Mouse (Mus musculus): ENCODE results near the gene Nphs1. TPM values are rescaled to one million over a fixed set of nuclear protein-coding genes. Genes with fewer than 3 reads are reported as not detected.
"Not testable (repeated sequence)": the region's sequence is repeated elsewhere in the genome, so short reads cannot be mapped to it uniquely, and the experiment has no call there.

Gene Nphs1
- polyA plus RNA-seq, 1 experiment from 2014 or later: not detected

DNA sequence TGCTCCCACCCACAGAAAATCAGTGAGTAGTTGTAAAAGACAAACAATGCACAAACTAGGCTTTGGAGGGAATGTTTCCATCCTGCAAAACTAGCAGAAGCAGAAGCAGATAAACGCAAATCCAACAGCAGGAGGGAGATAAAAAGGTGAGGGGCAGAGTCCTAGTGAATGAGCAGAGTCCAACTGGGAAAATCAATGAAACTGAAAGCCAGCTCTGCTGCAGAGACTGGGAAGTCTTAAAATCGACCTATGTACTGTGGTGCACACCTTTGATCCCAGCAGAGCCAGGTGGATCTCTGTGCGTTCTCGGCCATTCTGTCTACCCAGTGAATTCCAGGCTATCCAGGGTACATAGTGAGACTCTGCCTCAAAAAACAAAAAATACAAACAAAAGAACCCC lies 16.9 kb downstream of the Nphs1 start:
- 72% methylated on average over 4 of the region's 4 CpGs for WGBS
- Histone ChIP-seq H3K4me2 (ENCODE audit: low read length) (no peak overlapping the region), H3K9me3 (ENCODE audit: control insufficient read depth, low read length) (no peaks in the 10 kb centered on the region), H3K27me3 (replicated peaks; ENCODE audit: control insufficient read depth, insufficient read depth, low read length) (no peaks in the 10 kb centered on the region), H3K4me3 (replicated peaks; ENCODE audit: low read length) (no peak overlapping the region), H3K4me1 (replicated peaks; ENCODE audit: control insufficient read depth, insufficient read depth, low read length) (peaks cover 7% of the 10 kb centered on the region; the same call in 1 of the 2 replicates), H3K36me3 (ENCODE audit: control insufficient read depth, insufficient read depth) (no peaks in the 10 kb centered on the region), H3K9ac (replicated peaks; ENCODE audit: low read depth, low read length) (no peak overlapping the region), H3K27ac (ENCODE audit: low read length) (no peak overlapping the region)
- no peak for ATAC-seq

DNA sequence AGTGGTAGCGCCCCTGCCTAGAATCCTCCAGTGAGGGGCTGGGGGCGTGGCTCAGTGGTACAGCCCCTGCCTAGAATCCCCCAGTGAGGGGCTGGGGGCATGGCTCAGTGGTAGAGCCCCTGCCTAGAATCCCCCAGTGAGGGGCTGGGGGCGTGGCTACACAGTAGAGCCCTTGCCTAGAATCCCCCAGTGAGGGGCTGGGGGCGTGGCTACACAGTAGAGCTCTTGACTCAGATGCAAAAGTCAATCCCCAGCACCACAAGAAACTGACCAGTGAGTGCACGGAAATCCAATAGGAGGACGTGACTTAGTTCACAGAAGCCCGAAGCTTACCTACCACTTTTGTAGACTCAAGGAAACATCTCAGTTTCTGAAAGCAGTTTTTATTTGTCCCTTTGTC lies 18.0 kb downstream of the Nphs1 start:
- not testable (repeated sequence) for ATAC-seq; H3K4me3 ChIP-seq (replicated peaks; ENCODE audit: low read length); H3K4me1 ChIP-seq (replicated peaks; ENCODE audit: control insufficient read depth, insufficient read depth, low read length); H3K9ac ChIP-seq (replicated peaks; ENCODE audit: low read depth, low read length); H3K27me3 ChIP-seq (replicated peaks; ENCODE audit: control insufficient read depth, insufficient read depth, low read length); H3K4me2 ChIP-seq (ENCODE audit: low read length); H3K9me3 ChIP-seq (ENCODE audit: control insufficient read depth, low read length); H3K36me3 ChIP-seq (ENCODE audit: control insufficient read depth, insufficient read depth); H3K27ac ChIP-seq (ENCODE audit: low read length)
- 87% methylated on average over 7 of the region's 7 CpGs for WGBS

DNA sequence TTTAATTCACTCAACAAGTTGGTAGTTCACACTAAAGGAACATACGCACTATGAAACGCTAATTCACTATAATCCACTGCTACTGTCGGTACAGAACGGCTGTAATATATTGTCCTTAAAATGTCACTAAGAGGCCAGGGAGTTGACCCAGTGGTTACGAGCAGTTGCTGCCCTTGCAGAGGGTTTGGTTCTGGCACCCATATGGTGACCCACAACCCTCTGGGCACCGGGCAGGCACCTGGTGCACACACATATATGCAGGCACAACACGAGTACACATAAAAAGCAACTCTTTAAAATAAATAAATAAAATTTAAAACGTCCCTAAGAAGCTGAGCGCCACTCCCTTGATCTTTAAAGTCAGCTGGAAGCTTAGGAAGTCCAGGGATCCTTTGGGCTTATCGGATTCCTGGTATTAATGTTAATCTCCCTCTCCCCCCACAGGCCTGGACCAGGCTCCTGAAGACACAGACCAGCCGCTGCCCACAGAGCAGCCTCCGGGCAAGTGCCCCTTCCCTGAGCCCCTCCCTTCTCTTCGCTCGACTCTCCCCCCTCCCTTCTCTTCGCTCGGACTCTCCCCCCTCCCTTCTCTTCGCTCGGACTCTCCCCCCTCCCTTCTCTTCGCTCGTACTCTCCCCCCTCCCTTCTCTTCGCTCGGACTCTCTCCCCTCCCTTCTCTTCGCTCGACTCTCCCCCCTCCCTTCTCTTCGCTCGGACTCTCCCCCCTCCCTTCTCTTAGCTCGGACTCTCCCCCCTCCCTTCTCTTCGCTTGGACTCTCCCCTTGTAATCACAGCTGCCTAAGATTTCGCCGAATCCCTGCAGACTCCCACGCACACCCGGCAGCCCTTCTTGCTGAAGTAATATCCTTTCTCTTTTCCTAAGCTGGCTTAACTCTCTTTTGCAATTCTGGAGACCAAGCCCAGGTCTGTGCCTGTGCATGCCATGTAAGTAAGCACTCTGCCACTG lies 19.6 kb downstream of the Nphs1 start:
- Histone ChIP-seq H3K9ac (replicated peaks; ENCODE audit: low read depth, low read length) (no peak overlapping the region), H3K4me2 (ENCODE audit: low read length) (peak overlapping the region; percentile 50), H3K4me3 (replicated peaks; ENCODE audit: low read length) (peak overlapping the region; percentile 24), H3K36me3 (ENCODE audit: control insufficient read depth, insufficient read depth) (no peaks in the 10 kb centered on the region), H3K27ac (ENCODE audit: low read length) (no peak overlapping the region), H3K4me1 (replicated peaks; ENCODE audit: control insufficient read depth, insufficient read depth, low read length) (peaks cover 7% of the 10 kb centered on the region; the same call in 1 of the 2 replicates), H3K9me3 (ENCODE audit: control insufficient read depth, low read length) (no peaks in the 10 kb centered on the region), H3K27me3 (replicated peaks; ENCODE audit: control insufficient read depth, insufficient read depth, low read length) (no peaks in the 10 kb centered on the region)
- 8% methylated on average over 32 of the region's 32 CpGs for WGBS
- peak; percentile 50; the same call in 1 of the 2 replicates for ATAC-seq

DNA sequence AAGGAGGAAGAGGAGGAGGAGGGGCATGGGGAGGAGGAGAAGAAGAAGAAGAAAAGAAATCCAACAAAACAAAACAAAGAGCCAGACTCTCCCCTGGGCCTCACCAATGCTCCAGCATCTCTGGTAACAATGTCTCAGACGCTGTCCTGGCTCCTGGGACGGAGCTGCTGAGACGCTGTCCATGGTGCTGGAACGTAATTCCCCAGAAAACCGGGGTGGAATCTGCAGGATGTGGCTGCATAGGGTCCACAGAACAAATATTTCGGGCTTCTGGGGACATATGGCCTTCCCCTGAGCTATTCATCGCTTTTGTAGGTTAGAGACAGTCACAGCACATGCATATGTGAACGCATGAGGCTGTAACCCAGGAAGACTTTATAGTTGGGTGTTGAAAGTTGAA lies 26.1 kb downstream of the Nphs1 start:
- ATAC-seq: no peak
- Histone ChIP-seq H3K4me1 (replicated peaks; ENCODE audit: control insufficient read depth, insufficient read depth, low read length) (no peaks in the 10 kb centered on the region), H3K27me3 (replicated peaks; ENCODE audit: control insufficient read depth, insufficient read depth, low read length) (no peaks in the 10 kb centered on the region), H3K9ac (replicated peaks; ENCODE audit: low read depth, low read length) (no peak overlapping the region), H3K4me3 (replicated peaks; ENCODE audit: low read length) (no peak overlapping the region), H3K36me3 (ENCODE audit: control insufficient read depth, insufficient read depth) (no peaks in the 10 kb centered on the region), H3K27ac (ENCODE audit: low read length) (no peak overlapping the region), H3K9me3 (ENCODE audit: control insufficient read depth, low read length) (no peaks in the 10 kb centered on the region), H3K4me2 (ENCODE audit: low read length) (no peak overlapping the region)
- 17% methylated on average over 8 of the region's 8 CpGs for WGBS

DNA sequence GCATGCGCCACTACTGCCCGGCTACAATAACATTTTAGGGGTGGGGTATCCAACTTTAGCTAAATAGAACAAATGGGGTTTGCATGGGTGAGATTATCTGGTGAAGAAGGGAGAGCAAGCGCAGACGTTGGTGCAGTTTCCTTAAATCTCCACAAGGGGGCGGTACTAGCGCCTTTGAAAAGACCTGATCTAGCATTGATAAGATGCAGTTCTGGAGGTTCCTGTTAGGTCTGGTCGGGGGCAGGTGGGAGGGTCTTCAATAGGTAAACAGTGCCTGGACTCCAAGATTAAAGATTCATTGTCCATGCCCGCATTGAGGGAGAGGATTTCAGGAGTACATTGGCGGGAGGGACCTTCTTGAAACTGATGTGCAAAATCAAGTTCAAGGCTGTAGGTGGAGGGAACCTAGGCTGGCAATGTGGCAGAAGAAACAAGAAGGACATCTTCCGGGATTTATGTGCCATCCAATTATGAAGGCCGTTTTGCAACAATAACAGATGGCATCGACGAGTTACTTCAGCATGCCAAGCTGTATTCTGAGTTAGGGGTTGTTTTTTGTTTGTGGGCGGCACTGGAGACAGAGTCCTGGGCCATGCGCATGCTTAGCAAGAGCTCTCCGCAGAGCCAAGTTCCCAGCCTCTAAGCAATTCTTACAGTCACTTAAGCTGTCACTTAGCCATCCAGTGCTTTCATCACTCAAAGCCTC lies 32.3 kb downstream of the Nphs1 start:
- ATAC-seq: 0 out of 2 replicates have a peak, but pooled peaks have one; percentile 66
- Histone ChIP-seq H3K9me3 (ENCODE audit: control insufficient read depth, low read length) (no peaks in the 10 kb centered on the region), H3K36me3 (ENCODE audit: control insufficient read depth, insufficient read depth) (no peaks in the 10 kb centered on the region), H3K27me3 (replicated peaks; ENCODE audit: control insufficient read depth, insufficient read depth, low read length) (no peaks in the 10 kb centered on the region), H3K4me3 (replicated peaks; ENCODE audit: low read length) (no peak overlapping the region), H3K27ac (ENCODE audit: low read length) (no peak overlapping the region), H3K9ac (replicated peaks; ENCODE audit: low read depth, low read length) (no peak overlapping the region), H3K4me1 (replicated peaks; ENCODE audit: control insufficient read depth, insufficient read depth, low read length) (no peaks in the 10 kb centered on the region), H3K4me2 (ENCODE audit: low read length) (no peak overlapping the region)
- 22% methylated on average over 16 of the region's 16 CpGs for WGBS

DNA sequence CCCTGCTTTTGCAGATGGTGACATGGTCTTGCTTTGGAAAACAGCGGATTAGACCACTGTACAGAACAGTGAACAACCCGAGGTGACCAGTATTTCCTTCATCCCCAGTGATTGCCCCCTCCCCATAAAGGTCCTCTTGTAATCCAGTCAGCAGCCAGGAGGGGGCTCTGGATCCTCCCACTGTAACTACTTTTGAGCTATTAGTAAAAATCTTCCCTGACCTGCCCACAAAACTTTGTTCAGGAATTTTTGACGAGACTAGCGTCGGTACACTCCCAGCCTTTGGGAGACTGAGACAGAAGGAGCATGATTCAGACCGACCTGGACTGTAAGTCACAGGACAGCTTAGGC lies 32.8 kb downstream of the Nphs1 start:
- no peak for ATAC-seq
- no peak overlapping the region for H3K27ac ChIP-seq (ENCODE audit: low read length)
- H3K4me3 ChIP-seq (replicated peaks; ENCODE audit: low read length): no peak overlapping the region
- H3K4me1 ChIP-seq (replicated peaks; ENCODE audit: control insufficient read depth, insufficient read depth, low read length): no peaks in the 10 kb centered on the region
- no peak overlapping the region for H3K4me2 ChIP-seq (ENCODE audit: low read length)
- no peak overlapping the region for H3K9ac ChIP-seq (replicated peaks; ENCODE audit: low read depth, low read length)
- H3K9me3 ChIP-seq (ENCODE audit: control insufficient read depth, low read length): no peaks in the 10 kb centered on the region
- WGBS: 12% methylated on average over 6 of the region's 6 CpGs
- no peaks in the 10 kb centered on the region for H3K27me3 ChIP-seq (replicated peaks; ENCODE audit: control insufficient read depth, insufficient read depth, low read length)
- H3K36me3 ChIP-seq (ENCODE audit: control insufficient read depth, insufficient read depth): no peaks in the 10 kb centered on the region

DNA sequence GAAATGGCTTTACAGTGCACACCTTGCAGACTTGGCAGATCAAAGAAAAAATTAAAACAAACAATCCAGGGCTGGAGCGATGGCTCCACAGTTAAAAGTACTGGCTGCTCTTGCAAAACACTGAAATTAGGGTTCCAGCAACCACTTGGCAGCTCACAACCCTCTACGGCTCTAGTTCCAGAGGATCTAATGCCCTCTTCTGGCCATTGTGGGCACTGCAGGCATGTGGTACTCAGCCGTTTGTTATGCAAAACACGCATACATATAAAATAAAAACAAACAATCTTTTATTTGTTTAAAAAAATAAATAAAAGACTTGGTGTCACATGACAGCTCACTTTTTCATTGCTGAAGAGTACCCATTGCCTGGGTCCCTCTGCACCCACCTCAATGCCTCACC lies 34.6 kb downstream of the Nphs1 start:
- Histone ChIP-seq H3K36me3 (ENCODE audit: control insufficient read depth, insufficient read depth) (no peaks in the 10 kb centered on the region), H3K9ac (replicated peaks; ENCODE audit: low read depth, low read length) (no peak overlapping the region), H3K9me3 (ENCODE audit: control insufficient read depth, low read length) (no peaks in the 10 kb centered on the region), H3K4me1 (replicated peaks; ENCODE audit: control insufficient read depth, insufficient read depth, low read length) (no peaks in the 10 kb centered on the region), H3K27me3 (replicated peaks; ENCODE audit: control insufficient read depth, insufficient read depth, low read length) (no peaks in the 10 kb centered on the region), H3K4me3 (replicated peaks; ENCODE audit: low read length) (no peak overlapping the region), H3K27ac (ENCODE audit: low read length) (no peak overlapping the region), H3K4me2 (ENCODE audit: low read length) (no peak overlapping the region)
- 8% methylated on average over 4 of the region's 4 CpGs for WGBS
- no peak for ATAC-seq

DNA sequence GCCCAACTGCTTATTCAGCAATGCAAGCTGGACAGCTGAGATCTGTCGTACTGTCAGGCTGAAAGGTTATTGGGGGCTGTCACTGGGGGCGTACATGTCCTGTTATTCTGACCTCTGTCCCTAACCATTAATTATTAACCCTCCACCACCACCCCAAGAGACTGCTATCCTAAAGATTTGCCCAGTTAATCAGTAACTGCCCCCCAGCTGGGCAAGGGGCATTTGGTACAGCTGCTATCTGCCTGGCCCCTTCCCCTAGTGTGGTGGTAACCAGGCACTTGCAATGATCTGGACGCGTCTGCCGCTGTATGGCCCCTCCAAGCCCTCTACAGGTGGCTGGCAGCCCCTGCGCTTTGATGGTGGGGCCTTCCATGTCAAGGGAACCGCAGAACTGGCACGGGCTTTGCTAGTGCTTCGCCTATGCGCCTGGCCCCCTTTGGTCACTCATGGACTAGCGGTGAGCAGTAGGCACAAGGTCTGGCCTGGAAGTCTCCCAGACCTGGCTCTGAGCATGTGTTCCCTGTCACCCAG lies 35.4 kb downstream of the Nphs1 start, which contains the start of gene Prodh2:
Gene Prodh2, plus strand, starts transcription at position 222 of the 531 bp plus-strand sequence.
- no peaks in the 10 kb centered on the region for H3K36me3 ChIP-seq (ENCODE audit: control insufficient read depth, insufficient read depth)
- H3K9me3 ChIP-seq (ENCODE audit: control insufficient read depth, low read length): no peaks in the 10 kb centered on the region
- WGBS: 62% methylated on average over 11 of the region's 11 CpGs
- H3K4me3 ChIP-seq (replicated peaks; ENCODE audit: low read length): no peak within 1 kb of the TSS
- no peaks in the 10 kb centered on the region for H3K4me1 ChIP-seq (replicated peaks; ENCODE audit: control insufficient read depth, insufficient read depth, low read length)
- no peaks in the 10 kb centered on the region for H3K27me3 ChIP-seq (replicated peaks; ENCODE audit: control insufficient read depth, insufficient read depth, low read length)
- ATAC-seq: no peak
- H3K9ac ChIP-seq (replicated peaks; ENCODE audit: low read depth, low read length): no peak within 1 kb of the TSS
- no peak within 1 kb of the TSS for H3K27ac ChIP-seq (ENCODE audit: low read length)
- H3K4me2 ChIP-seq (ENCODE audit: low read length): no peak within 1 kb of the TSS

DNA sequence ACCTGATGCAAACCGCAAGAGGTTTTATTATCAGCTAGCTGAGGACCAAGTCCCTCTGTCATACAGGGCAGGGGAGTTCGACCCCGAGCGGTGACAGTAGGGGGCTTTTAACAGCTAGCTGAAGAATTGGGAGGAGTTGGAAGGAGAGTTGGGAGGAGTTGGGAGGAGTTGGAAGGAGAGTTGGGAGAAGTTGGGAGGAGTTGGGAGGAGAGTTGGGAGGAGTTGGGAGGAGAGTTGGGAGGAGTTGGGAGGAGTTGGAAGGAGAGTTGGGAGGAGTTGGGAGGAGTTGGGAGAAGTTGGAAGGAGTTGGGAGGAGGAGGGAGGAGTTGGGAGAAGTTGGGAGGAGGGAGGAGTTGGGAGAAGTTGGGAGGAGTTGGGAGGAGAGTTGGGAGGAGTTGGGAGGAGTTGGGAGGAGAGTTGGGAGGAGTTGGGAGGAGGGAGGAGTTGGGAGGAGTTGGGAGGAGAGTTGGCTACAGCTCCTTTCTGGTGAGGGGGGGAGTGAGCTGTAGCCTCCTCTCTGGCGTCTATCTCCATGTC lies 37.5 kb downstream of the Nphs1 start:
- H3K27ac ChIP-seq (ENCODE audit: low read length); H3K9ac ChIP-seq (replicated peaks; ENCODE audit: low read depth, low read length); H3K36me3 ChIP-seq (ENCODE audit: control insufficient read depth, insufficient read depth); H3K4me1 ChIP-seq (replicated peaks; ENCODE audit: control insufficient read depth, insufficient read depth, low read length); H3K9me3 ChIP-seq (ENCODE audit: control insufficient read depth, low read length); H3K4me2 ChIP-seq (ENCODE audit: low read length); H3K4me3 ChIP-seq (replicated peaks; ENCODE audit: low read length); H3K27me3 ChIP-seq (replicated peaks; ENCODE audit: control insufficient read depth, insufficient read depth, low read length); ATAC-seq: not testable (repeated sequence)
- 62% methylated on average over 5 of the region's 5 CpGs for WGBS
